13 mouse cellular contexts compared by ENCODE assay signal in genomic region chr3:107812341-107812740, GRCm38 (mm10).
"Had no signal": no experiment of that assay in that cellular context is flagged by ENCODE, and none has a peak within 500 bp of the region (broad histone marks: within the 10 kb centered on the region; RNA-seq: fewer than 3 reads in every experiment).

No protein-coding gene starts in this region.

- H3K36me3 ChIP-seq: midbrain, embryonic 10.5 days; neural tube, embryonic 12.5 days had no signal

- ATAC-seq: intestine, postnatal 0 days had no signal

- H3K27me3 ChIP-seq: neural tube, embryonic 12.5 days had no signal

- H3K4me3 ChIP-seq: midbrain, embryonic 10.5 days; neural tube, embryonic 12.5 days had no signal

- H3K9me3 ChIP-seq: midbrain, embryonic 10.5 days; neural tube, embryonic 12.5 days had no signal

- DNase-seq: kidney, adult 8-10 months; kidney, postnatal 25 days; left cerebral cortex, postnatal 4 days; lung, embryonic 14.5 days; lung, postnatal 10 days; lung, postnatal 4 days; midbrain, embryonic 14.5 days; thymus, postnatal 14 days had no signal

- H3K9ac ChIP-seq: liver, embryonic 14.5 days; lung, embryonic 14.5 days; neural tube, embryonic 12.5 days had no signal

- H3K27ac ChIP-seq: liver, embryonic 14.5 days; midbrain, embryonic 10.5 days; neural tube, embryonic 12.5 days; stomach, postnatal 0 days had no signal

- H3K4me2 ChIP-seq: lung, embryonic 14.5 days; neural tube, embryonic 12.5 days had no signal
